ENCODE assay signal across 18 mouse cellular contexts in genomic region chr5:31312806-31313205, GRCm38 (mm10). TPM values are rescaled to one million over a fixed set of nuclear protein-coding genes. Genes with fewer than 3 reads are reported as not detected.
"Had no signal": no experiment of that assay in that cellular context is flagged by ENCODE, and none has a peak within 500 bp of the region (broad histone marks: within the 10 kb centered on the region; RNA-seq: fewer than 3 reads in every experiment).

No protein-coding gene starts in this region.

- H3K4me3 ChIP-seq: liver, embryonic 13.5 days; liver, embryonic 15.5 days; lung, embryonic 15.5 days; megakaryocyte, embryonic 14.5 days; midbrain, embryonic 13.5 days; midbrain, embryonic 15.5 days; neural tube, embryonic 12.5 days; stomach, embryonic 15.5 days had no signal

- H3K27ac ChIP-seq: liver, embryonic 13.5 days; liver, embryonic 15.5 days; lung, embryonic 15.5 days; macrophage; midbrain, embryonic 13.5 days; midbrain, embryonic 15.5 days; neural tube, embryonic 12.5 days; stomach, embryonic 15.5 days had no signal

- H3K36me3 ChIP-seq: liver, embryonic 13.5 days; liver, embryonic 15.5 days; lung, embryonic 15.5 days; midbrain, embryonic 13.5 days; midbrain, embryonic 15.5 days; neural tube, embryonic 12.5 days; stomach, embryonic 15.5 days had no signal

- DNase-seq: liver, embryonic 13.5 days; liver, postnatal 0 days; lung, adult 2 months; lung, postnatal 14 days; lung, postnatal 36 days; right cerebral cortex, postnatal 14 days had no signal

- H3K4me1 ChIP-seq: liver, embryonic 13.5 days; liver, embryonic 15.5 days; lung, embryonic 15.5 days; midbrain, embryonic 13.5 days; midbrain, embryonic 15.5 days; neural tube, embryonic 12.5 days; stomach, embryonic 15.5 days had no signal

- H3K27me3 ChIP-seq: liver, embryonic 13.5 days; liver, embryonic 15.5 days; lung, embryonic 15.5 days; midbrain, embryonic 13.5 days; midbrain, embryonic 15.5 days; neural tube, embryonic 12.5 days; stomach, embryonic 15.5 days had no signal

RNA-seq across cellular contexts. Expression of gene Gckr, which starts 15.6 kb away (rescaled TPM):
- total RNA-seq: megakaryocyte progenitor cell, adult 5-6 weeks; monocyte, adult 5-6 weeks; neutrophil, adult 5-6 weeks had no signal
- polyA plus RNA-seq: macrophage; spleen, adult 2 months had no signal

RNA-seq across cellular contexts. Expression of gene Fndc4, which starts 16.9 kb away (rescaled TPM):
- total RNA-seq: megakaryocyte progenitor cell, adult 5-6 weeks; neutrophil, adult 5-6 weeks had no signal
- polyA plus RNA-seq: macrophage had no signal
